Mouse (Mus musculus): ENCODE data around the gene Tbc1d10c. TPM values are rescaled to one million over a fixed set of nuclear protein-coding genes. Genes with fewer than 3 reads are reported as not detected.

Tbc1d10c gene
- polyA plus RNA-seq, 1 experiment = 2.4 TPM

- Histone ChIP-seq H3K27ac (ENCODE audit: insufficient read depth, low read length) (0 out of 2 replicates have a peak overlapping the region, but pooled peaks have one; percentile 6), H3K4me3 (ENCODE audit: insufficient read depth, low read length) (no peak overlapping the region), H3K4me1 (ENCODE audit: control insufficient read depth, insufficient read depth, low read length) (no peaks in the 10 kb centered on the region)
- TF ChIP-seq POLR2A (IDR thresholded peaks at IDR 0.05; ENCODE audit: extremely low read depth, insufficient read depth, low read length) = no peak
- TF ChIP-seq CTCF (IDR thresholded peaks at IDR 0.05; ENCODE audit: extremely low read depth, insufficient read depth, low read length) = no peak
Observed at GRCm38 (mm10) chr19:4217140-4217539, 26.1 kb upstream of the Tbc1d10c start.

DNA sequence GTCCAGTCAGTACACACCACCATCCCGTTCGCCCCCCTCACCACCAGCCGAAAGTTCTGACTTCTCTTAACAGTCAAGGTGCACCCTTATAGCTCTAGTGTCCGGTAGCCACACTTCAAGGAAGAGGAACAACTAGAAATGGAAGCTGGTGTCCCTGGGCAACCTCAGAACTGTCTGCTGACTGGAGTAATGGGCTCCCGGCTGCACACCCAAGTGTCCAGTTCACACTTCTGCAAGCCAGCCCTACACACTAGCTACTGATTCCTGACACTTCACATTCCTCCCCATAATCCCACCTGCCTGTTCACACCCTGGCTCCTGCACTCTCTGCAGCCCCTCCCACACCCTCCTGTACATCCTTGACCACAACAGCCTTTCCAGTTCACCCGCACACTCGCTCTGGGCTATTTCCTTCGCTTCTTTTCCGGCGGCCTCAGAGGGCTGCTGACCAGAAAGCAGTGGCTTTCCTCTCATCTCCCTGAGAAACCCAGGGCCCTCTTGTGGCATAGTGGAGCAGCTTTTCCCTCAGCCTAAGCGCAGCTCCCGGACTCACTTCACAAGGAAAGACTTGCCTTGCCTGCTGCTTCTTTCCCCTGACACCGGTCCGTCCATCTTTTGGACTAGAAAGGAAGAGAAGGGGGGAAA lies 25.1 kb upstream of the Tbc1d10c start:
- H3K4me3 ChIP-seq (ENCODE audit: insufficient read depth, low read length) = peak overlapping the region; percentile 22; the same call in 1 of the 2 replicates

DNA sequence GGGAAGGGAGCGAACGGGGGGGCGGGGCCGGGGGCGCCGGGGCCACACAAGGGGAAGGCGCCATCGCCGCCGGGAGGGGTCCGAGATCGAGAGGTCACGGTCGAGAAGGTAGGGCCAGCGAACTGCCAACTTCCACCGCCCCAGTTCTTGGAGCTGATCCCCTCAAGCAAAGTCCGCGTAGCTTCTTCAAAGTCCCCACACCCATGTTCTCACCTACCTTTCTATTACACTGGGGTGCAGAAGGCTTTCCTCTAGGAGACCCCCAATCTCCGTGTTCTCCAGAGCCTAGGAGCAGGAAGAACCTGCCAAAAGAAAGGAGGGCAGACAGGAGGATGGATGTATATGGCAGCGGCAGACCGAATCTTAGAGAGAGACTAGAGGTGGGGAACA lies 24.4 kb upstream of the Tbc1d10c start:
- no peak for TF ChIP-seq CTCF (IDR thresholded peaks at IDR 0.05; ENCODE audit: extremely low read depth, insufficient read depth, low read length)
- TF ChIP-seq POLR2A (IDR thresholded peaks at IDR 0.05; ENCODE audit: extremely low read depth, insufficient read depth, low read length) = no peak
- H3K4me3 ChIP-seq (ENCODE audit: insufficient read depth, low read length) = peak overlapping the region; percentile 22
- H3K27ac ChIP-seq (ENCODE audit: insufficient read depth, low read length) = no peak overlapping the region
- no peaks in the 10 kb centered on the region for H3K4me1 ChIP-seq (ENCODE audit: control insufficient read depth, insufficient read depth, low read length)

More for the DNA sequence above, 25.1 kb upstream of the Tbc1d10c start:
- no peak for TF ChIP-seq POLR2A (IDR thresholded peaks at IDR 0.05; ENCODE audit: extremely low read depth, insufficient read depth, low read length)
- peak; percentile 46 for TF ChIP-seq CTCF (IDR thresholded peaks at IDR 0.05; ENCODE audit: extremely low read depth, insufficient read depth, low read length)
- H3K27ac ChIP-seq (ENCODE audit: insufficient read depth, low read length) = no peak overlapping the region
- no peaks in the 10 kb centered on the region for H3K4me1 ChIP-seq (ENCODE audit: control insufficient read depth, insufficient read depth, low read length)

- H3K4me1 ChIP-seq (ENCODE audit: control insufficient read depth, insufficient read depth, low read length) = no peaks in the 10 kb centered on the region
- no peak overlapping the region for H3K27ac ChIP-seq (ENCODE audit: insufficient read depth, low read length)
- peak overlapping the region; percentile 16; the same call in 1 of the 2 replicates for H3K4me3 ChIP-seq (ENCODE audit: insufficient read depth, low read length)
- no peak for TF ChIP-seq POLR2A (IDR thresholded peaks at IDR 0.05; ENCODE audit: extremely low read depth, insufficient read depth, low read length)
- no peak for TF ChIP-seq CTCF (IDR thresholded peaks at IDR 0.05; ENCODE audit: extremely low read depth, insufficient read depth, low read length)
Observed at GRCm38 (mm10) chr19:4214771-4215450, 23.8 kb upstream of the Tbc1d10c start.

DNA sequence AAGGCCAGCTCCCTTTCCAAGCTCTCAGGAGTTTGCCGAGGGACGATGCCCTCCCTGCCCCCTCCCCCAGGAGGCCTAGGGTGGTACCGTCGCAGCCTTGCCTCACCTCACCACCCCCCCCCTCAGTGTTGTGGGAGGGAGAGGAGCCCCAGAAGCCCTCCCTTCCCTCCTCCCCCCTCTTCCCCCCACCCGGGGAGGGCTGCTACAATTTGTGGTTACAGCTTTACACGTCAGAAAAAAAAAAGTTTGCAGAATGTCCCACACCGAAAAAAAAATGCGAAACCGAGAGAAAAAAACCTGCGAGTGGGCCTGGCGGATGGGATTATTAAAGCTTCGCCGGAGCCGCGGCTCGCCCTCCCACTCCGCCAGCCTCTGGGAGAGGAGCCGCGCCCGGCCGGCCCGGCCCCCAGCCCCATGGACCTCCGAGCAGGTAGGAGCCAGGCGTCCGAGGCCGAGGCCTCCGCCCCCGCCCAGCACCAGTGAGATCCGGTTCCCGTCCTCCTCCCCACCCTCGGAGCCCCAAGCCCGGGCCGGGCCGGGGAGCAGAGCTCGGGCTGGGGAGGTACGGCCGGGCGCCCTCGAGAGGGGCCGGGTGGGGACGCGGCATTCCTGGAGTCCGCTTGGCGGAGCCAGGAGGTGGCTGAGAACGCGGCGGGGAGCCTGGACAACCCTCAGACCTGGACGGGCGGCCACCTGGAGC lies 23.1 kb upstream of the Tbc1d10c start, which contains the start of the genes Clcf1 and AC109138.7:
Gene Clcf1, plus strand, starts transcription at position 168 of the 700 bp plus-strand sequence.
Gene AC109138.7, plus strand, starts transcription at position 287 of the 700 bp plus-strand sequence.
- TF ChIP-seq POLR2A (IDR thresholded peaks at IDR 0.05; ENCODE audit: extremely low read depth, insufficient read depth, low read length) = no peak
- TF ChIP-seq CTCF (IDR thresholded peaks at IDR 0.05; ENCODE audit: extremely low read depth, insufficient read depth, low read length) = no peak
- Histone ChIP-seq H3K4me1 (ENCODE audit: control insufficient read depth, insufficient read depth, low read length) (no peaks in the 10 kb centered on the region), H3K27ac (ENCODE audit: insufficient read depth, low read length) (no peak within 1 kb of the TSS), H3K4me3 (ENCODE audit: insufficient read depth, low read length) (peak within 1 kb of the TSS; percentile 16; the same call in 1 of the 2 replicates)

DNA sequence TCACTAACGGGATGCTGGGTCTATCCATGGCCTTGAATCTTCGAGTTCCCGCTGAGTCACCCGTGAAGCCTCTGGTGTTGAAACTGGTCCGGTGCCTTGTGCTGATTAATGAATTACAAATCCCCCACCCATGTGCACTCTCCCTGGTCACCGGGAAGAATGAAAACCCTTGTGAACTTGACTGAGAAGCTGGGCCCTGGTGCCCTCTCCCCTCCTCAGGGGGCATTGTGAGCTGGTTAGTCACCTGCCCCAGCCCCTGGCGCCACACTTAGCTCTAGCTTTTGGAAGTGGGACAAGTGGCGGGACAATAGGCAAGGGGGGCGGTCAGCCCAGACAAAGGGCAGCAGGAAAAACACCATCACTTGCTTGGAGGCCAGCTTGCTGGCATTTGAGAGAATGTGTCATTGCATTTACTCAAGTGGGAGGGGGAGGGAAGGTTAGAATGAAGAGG lies 22.5 kb upstream of the Tbc1d10c start:
- Histone ChIP-seq H3K27ac (ENCODE audit: insufficient read depth, low read length) (no peak overlapping the region), H3K4me3 (ENCODE audit: insufficient read depth, low read length) (no peak overlapping the region), H3K4me1 (ENCODE audit: control insufficient read depth, insufficient read depth, low read length) (no peaks in the 10 kb centered on the region)
- TF ChIP-seq POLR2A (IDR thresholded peaks at IDR 0.05; ENCODE audit: extremely low read depth, insufficient read depth, low read length) (no peak), CTCF (IDR thresholded peaks at IDR 0.05; ENCODE audit: extremely low read depth, insufficient read depth, low read length) (no peak)

- H3K4me3 ChIP-seq (ENCODE audit: insufficient read depth, low read length) = no peak overlapping the region
- H3K4me1 ChIP-seq (ENCODE audit: control insufficient read depth, insufficient read depth, low read length) = no peaks in the 10 kb centered on the region
- H3K27ac ChIP-seq (ENCODE audit: insufficient read depth, low read length) = no peak overlapping the region
- TF ChIP-seq POLR2A (IDR thresholded peaks at IDR 0.05; ENCODE audit: extremely low read depth, insufficient read depth, low read length) (no peak), CTCF (IDR thresholded peaks at IDR 0.05; ENCODE audit: extremely low read depth, insufficient read depth, low read length) (no peak)
Observed at GRCm38 (mm10) chr19:4211891-4212588, 21.0 kb upstream of the Tbc1d10c start.

GRCm38 (mm10) chr19:4208563-4208962 lies 17.5 kb upstream of the Tbc1d10c start:
- no peak for TF ChIP-seq POLR2A (IDR thresholded peaks at IDR 0.05; ENCODE audit: extremely low read depth, insufficient read depth, low read length)
- no peak for TF ChIP-seq CTCF (IDR thresholded peaks at IDR 0.05; ENCODE audit: extremely low read depth, insufficient read depth, low read length)
- no peaks in the 10 kb centered on the region for H3K4me1 ChIP-seq (ENCODE audit: control insufficient read depth, insufficient read depth, low read length)

DNA sequence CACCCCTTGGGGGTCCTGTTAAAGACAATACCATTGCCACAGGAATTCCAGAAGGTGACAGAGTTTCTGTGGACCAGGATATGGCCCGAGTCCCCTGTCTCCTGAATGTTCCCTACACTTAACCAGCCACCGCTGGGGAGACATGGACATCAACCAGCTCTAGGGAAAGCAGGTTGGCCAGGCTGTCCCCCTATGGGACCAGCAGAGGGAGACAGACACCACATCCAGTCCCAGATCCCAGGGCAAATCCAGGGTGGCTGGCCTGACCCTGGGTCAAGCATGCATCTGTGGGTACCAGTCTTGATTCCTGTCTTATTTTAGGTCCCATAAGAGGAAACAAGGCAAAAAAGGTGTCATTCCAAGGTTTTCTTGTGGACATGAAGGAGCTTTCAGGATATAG lies 15.9 kb upstream of the Tbc1d10c start:
- TF ChIP-seq CTCF (IDR thresholded peaks at IDR 0.05; ENCODE audit: extremely low read depth, insufficient read depth, low read length) (peak; percentile 90), POLR2A (IDR thresholded peaks at IDR 0.05; ENCODE audit: extremely low read depth, insufficient read depth, low read length) (no peak)

More at GRCm38 (mm10) chr19:4208563-4208962, 17.5 kb upstream of the Tbc1d10c start:
- no peak overlapping the region for H3K4me3 ChIP-seq (ENCODE audit: insufficient read depth, low read length)
- no peak overlapping the region for H3K27ac ChIP-seq (ENCODE audit: insufficient read depth, low read length)

More for the DNA sequence above, 15.9 kb upstream of the Tbc1d10c start:
- Histone ChIP-seq H3K27ac (ENCODE audit: insufficient read depth, low read length) (no peak overlapping the region), H3K4me1 (ENCODE audit: control insufficient read depth, insufficient read depth, low read length) (peaks cover 2% of the 10 kb centered on the region; the same call in 1 of the 2 replicates), H3K4me3 (ENCODE audit: insufficient read depth, low read length) (no peak overlapping the region)

Measured in cortical plate, adult 2 months (tissue).